8 mouse cellular contexts compared by ENCODE assay signal in the genomic region with DNA sequence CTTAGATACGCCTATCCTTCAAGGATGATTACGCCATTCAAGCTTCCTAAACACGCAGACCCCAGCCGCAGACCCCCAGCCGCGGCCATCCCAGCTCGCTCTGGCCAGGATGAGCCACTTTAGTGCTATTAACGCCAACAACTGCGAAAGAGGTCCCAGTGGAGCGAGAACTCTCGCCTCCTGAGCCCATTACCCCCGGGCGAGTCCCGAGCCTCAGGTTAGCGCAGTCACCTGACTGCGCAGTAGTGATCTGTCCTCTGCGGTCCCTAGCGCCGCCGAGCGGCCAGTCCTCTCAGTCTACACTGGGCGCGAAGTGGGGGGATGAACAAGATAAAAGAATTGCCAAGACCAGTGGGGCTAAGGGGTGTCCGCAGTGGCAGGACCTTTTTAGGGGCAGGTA. TPM values are rescaled to one million over a fixed set of nuclear protein-coding genes. Genes with fewer than 3 reads are reported as not detected.
A peak's percentile ranks its signal among the peaks of the same experiment; 100 is the strongest.
DNase-seq lines count a peak whose midpoint lies in the region; ATAC-seq and TF ChIP-seq lines count a peak whose summit lies in the region.

No protein-coding gene starts in this region.

- no peaks in the 10 kb centered on the region for H3K9me3 ChIP-seq in forebrain, embryonic 11.5 days (ENCODE audit: control insufficient read depth, low read length)
- H3K9me3 ChIP-seq in lung, embryonic 14.5 days (ENCODE audit: low read depth, low read length) = no peaks in the 10 kb centered on the region
- H3K9me3 ChIP-seq in neural tube, embryonic 14.5 days (ENCODE audit: control insufficient read depth, low read length) = no peaks in the 10 kb centered on the region

- H3K27ac ChIP-seq in forebrain, embryonic 11.5 days (ENCODE audit: low read depth, low read length) = no peak overlapping the region
- no peak overlapping the region for H3K27ac ChIP-seq in lung, embryonic 14.5 days (ENCODE audit: low read depth)
- H3K27ac ChIP-seq in neural tube, embryonic 14.5 days (ENCODE audit: low read depth, low read length) = no peak overlapping the region

- DNase-seq in CD8-positive naive resting alpha-beta T cell, adult 2 months (ENCODE audit: low read depth in 2 of 2, low spot score in 2 of 2) = peak; percentile 23 to 45
- DNase-seq in c-Kit-positive CD71-positive TER-119-positive erythroid progenitor cells, embryonic 14.5 days (ENCODE audit: low spot score) = peak; percentile 79
- peak; percentile 80 for DNase-seq in forebrain, embryonic 11.5 days (ENCODE audit: low spot score)
- DNase-seq in heart, postnatal 10 days = peak; percentile 62 to 75
- DNase-seq in kidney, postnatal 36 days = peak; percentile 80 to 91
- DNase-seq in lung, embryonic 14.5 days = peak; percentile 72
- peak; percentile 56 for DNase-seq in testis, postnatal 14 days (ENCODE audit: low spot score)

- under 1% methylated on average over 24 of the region's 24 CpGs for whole genome bisulfite sequencing in forebrain, embryonic 11.5 days
- 2% methylated on average over 24 of the region's 24 CpGs for WGBS in lung, embryonic 14.5 days
- WGBS in neural tube, embryonic 14.5 days = 1% methylated on average over 24 of the region's 24 CpGs

- H3K9ac ChIP-seq in forebrain, embryonic 11.5 days (ENCODE audit: low read length) = peak overlapping the region; percentile 39
- H3K9ac ChIP-seq in lung, embryonic 14.5 days = peak overlapping the region; percentile 45
- no peak overlapping the region for H3K9ac ChIP-seq in neural tube, embryonic 14.5 days (replicated peaks; ENCODE audit: low read depth, low read length)

- intact Hi-C loops in heart, postnatal 10 days (cut with DNase I) = no loop called here

- peak; percentile 53; the same call in 1 of the 2 replicates for ATAC-seq in forebrain, embryonic 11.5 days (replicated peaks; ENCODE audit: low FRiP score)
- ATAC-seq in lung, embryonic 14.5 days (ENCODE audit: insufficient read depth) = peak; percentile 45; the same call in 1 of the 2 replicates
- no peak for ATAC-seq in neural tube, embryonic 14.5 days (ENCODE audit: low read depth)

- peaks cover 5% of the 10 kb centered on the region for H3K27me3 ChIP-seq in forebrain, embryonic 11.5 days (ENCODE audit: control insufficient read depth, insufficient read depth, low read length)
- peaks cover 6% of the 10 kb centered on the region for H3K27me3 ChIP-seq in lung, embryonic 14.5 days (ENCODE audit: insufficient read depth, low read length)
- H3K27me3 ChIP-seq in neural tube, embryonic 14.5 days (ENCODE audit: control insufficient read depth, insufficient read depth, low read length) = no peaks in the 10 kb centered on the region

- H3K4me2 ChIP-seq in forebrain, embryonic 11.5 days (ENCODE audit: low read depth, low read length, severe bottlenecking) = peak overlapping the region; percentile 70
- peak overlapping the region; percentile 68 for H3K4me2 ChIP-seq in lung, embryonic 14.5 days
- peak overlapping the region; percentile 59 for H3K4me2 ChIP-seq in neural tube, embryonic 14.5 days (ENCODE audit: low read depth, low read length)

- peaks cover 5% of the 10 kb centered on the region for H3K4me1 ChIP-seq in forebrain, embryonic 11.5 days (replicated peaks; ENCODE audit: control insufficient read depth, insufficient read depth, low read length)
- peaks cover 8% of the 10 kb centered on the region for H3K4me1 ChIP-seq in lung, embryonic 14.5 days (ENCODE audit: insufficient read depth)
- peaks cover 15% of the 10 kb centered on the region for H3K4me1 ChIP-seq in neural tube, embryonic 14.5 days (ENCODE audit: control insufficient read depth, insufficient read depth, low read length)

- TF ChIP-seq CTCF in lung, embryonic 14.5 days (IDR thresholded peaks at IDR 0.05; ENCODE audit: low read depth) = peak; percentile 56

- peak overlapping the region; percentile 30 for H3K4me3 ChIP-seq in forebrain, embryonic 11.5 days (ENCODE audit: low read depth, low read length)
- H3K4me3 ChIP-seq in lung, embryonic 14.5 days (ENCODE audit: low read depth, low read length) = peak overlapping the region; percentile 33
- H3K4me3 ChIP-seq in neural tube, embryonic 14.5 days (ENCODE audit: low read depth, low read length) = peak overlapping the region; percentile 27; the same call in 1 of the 2 replicates

- no peaks in the 10 kb centered on the region; the same call in 1 of the 2 replicates for H3K36me3 ChIP-seq in forebrain, embryonic 11.5 days (ENCODE audit: control insufficient read depth, insufficient read depth, low read length)
- peaks cover 9% of the 10 kb centered on the region for H3K36me3 ChIP-seq in lung, embryonic 14.5 days (ENCODE audit: insufficient read depth)
- H3K36me3 ChIP-seq in neural tube, embryonic 14.5 days (ENCODE audit: control insufficient read depth, insufficient read depth, low read length) = no peaks in the 10 kb centered on the region

RNA-seq across cellular contexts. Expression of a gene that starts 8.3 kb away (rescaled TPM):
- 12.4 and 12.8 TPM in 2 replicates for polyA plus RNA-seq in forebrain, embryonic 11.5 days (2014; fragmentation: Nextera tagmentation; extraction: Ambion mirVana)
- 10 to 100 TPM; 10.0 to 12.5 TPM for total RNA-seq in heart, postnatal 10 days (2021)
- polyA plus RNA-seq in lung, embryonic 14.5 days (2014; fragmentation: Nextera tagmentation; extraction: Ambion mirVana) = 14.9 and 17.5 TPM in 2 replicates
- 102 and 146 TPM in 2 replicates for polyA plus RNA-seq in neural tube, embryonic 14.5 days (2014; fragmentation: Nextera tagmentation; extraction: Ambion mirVana)

RNA-seq across cellular contexts. Expression of a gene that starts 9.3 kb away (rescaled TPM):
- polyA plus RNA-seq in forebrain, embryonic 11.5 days (2014; fragmentation: Nextera tagmentation; extraction: Ambion mirVana) = 62.6 and 69.0 TPM in 2 replicates
- 10 to 100 TPM; 37.4 to 39.3 TPM for total RNA-seq in heart, postnatal 10 days (2021)
- 46.1 and 51.9 TPM in 2 replicates for polyA plus RNA-seq in lung, embryonic 14.5 days (2014; fragmentation: Nextera tagmentation; extraction: Ambion mirVana)
- polyA plus RNA-seq in neural tube, embryonic 14.5 days (2014; fragmentation: Nextera tagmentation; extraction: Ambion mirVana) = 47.7 and 48.3 TPM in 2 replicates

RNA-seq across cellular contexts. Expression of a gene that starts 20.3 kb away (rescaled TPM):
- polyA plus RNA-seq in forebrain, embryonic 11.5 days (2014; fragmentation: Nextera tagmentation; extraction: Ambion mirVana) = 37.7 and 45.4 TPM in 2 replicates
- 10 to 100 TPM; 52.7 to 57.4 TPM for total RNA-seq in heart, postnatal 10 days (2021)
- 32.4 and 33.3 TPM in 2 replicates for polyA plus RNA-seq in lung, embryonic 14.5 days (2014; fragmentation: Nextera tagmentation; extraction: Ambion mirVana)
- polyA plus RNA-seq in neural tube, embryonic 14.5 days (2014; fragmentation: Nextera tagmentation; extraction: Ambion mirVana) = 157 and 198 TPM in 2 replicates

RNA-seq across cellular contexts. Expression of a gene that starts 26.6 kb away (rescaled TPM):
- 0.28 TPM in 1 of 2 replicates, not detected in the other for polyA plus RNA-seq in forebrain, embryonic 11.5 days (2014; fragmentation: Nextera tagmentation; extraction: Ambion mirVana)
- total RNA-seq in heart, postnatal 10 days (2021) = 1 to 10 TPM; 4.2 to 7.1 TPM
- polyA plus RNA-seq in lung, embryonic 14.5 days (2014; fragmentation: Nextera tagmentation; extraction: Ambion mirVana) = 1.6 TPM in 1 of 2 replicates, not detected in the other
- 0.35 and 0.40 TPM in 2 replicates for polyA plus RNA-seq in neural tube, embryonic 14.5 days (2014; fragmentation: Nextera tagmentation; extraction: Ambion mirVana)

RNA-seq across cellular contexts. Expression of a gene that starts 34.3 kb away (rescaled TPM):
- polyA plus RNA-seq in forebrain, embryonic 11.5 days (2014; fragmentation: Nextera tagmentation; extraction: Ambion mirVana) = 28.0 and 29.4 TPM in 2 replicates
- 10 to 100 TPM; 63.4 to 70.0 TPM for total RNA-seq in heart, postnatal 10 days (2021)
- 28.0 and 28.2 TPM in 2 replicates for polyA plus RNA-seq in lung, embryonic 14.5 days (2014; fragmentation: Nextera tagmentation; extraction: Ambion mirVana)
- polyA plus RNA-seq in neural tube, embryonic 14.5 days (2014; fragmentation: Nextera tagmentation; extraction: Ambion mirVana) = 58.1 and 65.9 TPM in 2 replicates

Comparison
In these comparisons a context has a peak if more than half of its experiments do, and no peak if none do; other contexts are left out.
1. DNase-seq: peak in every context shown above with its lines; median percentile 86 in kidney, postnatal 36 days; 80 in forebrain, embryonic 11.5 days; 79 in c-Kit-positive CD71-positive TER-119-positive erythroid progenitor cells, embryonic 14.5 days; 72 in lung, embryonic 14.5 days; 68 in heart, postnatal 10 days; 56 in testis, postnatal 14 days; 34 in CD8-positive naive resting alpha-beta T cell, adult 2 months.